Mouse (Mus musculus) ES-E14 (cell line): Measurements from ENCODE around the gene Znhit2. TPM values are rescaled to one million over a fixed set of nuclear protein-coding genes. Genes with fewer than 3 reads are reported as not detected.
A peak's percentile ranks its signal among the peaks of the same experiment; 100 is the strongest.

Experiments
- DNase-seq: peaks from one replicate; pipeline ENCODE4 v3.0.0-alpha.2; 2013; ENCODE audit warnings: low read depth, low spot score
- H3K27ac ChIP-seq: 2 replicates; pipeline ENCODE4 v1.5.1; 2012; ENCODE audit warnings: low read depth, mild to moderate bottlenecking, low read length, moderate library complexity, mixed read lengths; ENCODE audit not compliant: poor library complexity, insufficient read depth, severe bottlenecking
- H3K36me3 ChIP-seq: 2 replicates; pipeline ENCODE4 v1.6.1; 2012; ENCODE audit warnings: mild to moderate bottlenecking, low read length, moderate library complexity, mixed read lengths; ENCODE audit not compliant: control insufficient read depth, poor library complexity, insufficient read depth, severe bottlenecking
- H3K4me1 ChIP-seq, 2 experiments: fragments of 150-350 bp in 1 of 2; sonication (generic) in 1 of 2; 2 replicates each; pipeline ENCODE4 v1.6.1; 2012; ENCODE audit warnings: low read length in 2 of 2, mild to moderate bottlenecking in 1 of 2, mixed read lengths in 1 of 2; ENCODE audit not compliant: control insufficient read depth in 2 of 2, insufficient read depth in 2 of 2, poor library complexity in 1 of 2
- H3K4me3 ChIP-seq, 2 experiments: fragments of 150-350 bp in 1 of 2; sonication (generic) in 1 of 2; 2 replicates each; pipeline ENCODE4 v1.5.1; 2012; ENCODE audit warnings: low read length in 2 of 2, low read depth in 1 of 2, mild to moderate bottlenecking in 1 of 2, mixed read lengths in 1 of 2; ENCODE audit not compliant: insufficient read depth in 1 of 2, poor library complexity in 1 of 2, severe bottlenecking in 1 of 2
- H3K9ac ChIP-seq: 2 replicates; pipeline ENCODE4 v1.6.1; 2012; ENCODE audit warnings: low read depth, mild to moderate bottlenecking, low read length, mixed read lengths; ENCODE audit not compliant: poor library complexity, insufficient read depth, severe bottlenecking
- H3K9me3 ChIP-seq: fragments of 150-350 bp; sonication (generic); 2 replicates; pipeline ENCODE4 v1.6.1; 2012; ENCODE audit warnings: low read depth, mild to moderate bottlenecking, low read length; ENCODE audit not compliant: control insufficient read depth, insufficient read depth
- CHD2 ChIP-seq: IDR thresholded peaks from 2 replicates; pipeline ENCODE4 v1.6.1; 2014; ENCODE audit warnings: mild to moderate bottlenecking, low read depth, low read length, inconsistent platforms
- HCFC1 ChIP-seq: IDR thresholded peaks from 2 replicates; pipeline ENCODE4 v1.6.1; 2012; ENCODE audit warnings: low read length, inconsistent platforms, borderline replicate concordance; ENCODE audit not compliant: insufficient read depth
- MAFK ChIP-seq: IDR thresholded peaks from 2 replicates; pipeline ENCODE4 v1.6.1; 2014; ENCODE audit warnings: mild to moderate bottlenecking, low read depth, low read length, inconsistent platforms; ENCODE audit not compliant: insufficient read depth
- ZC3H11A ChIP-seq: IDR thresholded peaks from 2 replicates; pipeline ENCODE4 v1.6.1; 2012; ENCODE audit warnings: low read depth, mild to moderate bottlenecking, inconsistent platforms, low read length, borderline replicate concordance
- ZNF384 ChIP-seq: IDR thresholded peaks from 2 replicates; pipeline ENCODE4 v1.6.1; 2012; ENCODE audit warnings: low read depth, low read length, inconsistent platforms
- in situ Hi-C, 2 experiments: fragments of 600-800 bp; cut with MboI; formaldehyde crosslinking; loops; one replicate each; pipeline ENCODE4 v1.15.1; 2025; ENCODE audit warnings: low sequenced_read_pairs in 2 of 2, inconsistent platforms in 1 of 2; ENCODE audit not compliant: unreplicated experiment in 2 of 2
- total RNA-seq: library from RNA; depleted of rRNA; stranded (reverse); fragments of 300-350 nt; gene quantifications from 2 replicates; pipeline ENCODE4 v1.2.3, GENCODE M21; 2012

Znhit2 gene
- total RNA-seq, 1 experiment: 23.2 TPM

DNA sequence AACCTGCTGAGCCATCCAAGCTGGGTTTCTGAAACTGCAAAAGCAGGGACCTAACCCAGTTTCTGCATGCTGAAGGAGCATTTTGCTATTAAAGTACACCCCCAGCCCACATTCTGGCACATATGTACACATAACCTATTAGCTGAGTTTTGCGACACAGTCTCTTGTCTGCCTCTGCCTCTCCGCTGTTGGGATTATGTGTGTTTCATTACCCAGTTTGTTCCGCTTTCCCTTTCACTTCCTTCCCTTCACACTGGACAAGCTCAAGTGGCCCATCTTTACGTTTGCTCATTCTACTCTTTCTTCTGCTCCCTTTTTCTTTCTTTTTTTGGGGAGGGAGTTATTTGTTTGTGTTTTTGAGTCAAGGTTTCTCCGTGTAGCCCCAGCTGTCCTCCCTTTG is 12.9 kb downstream of the Znhit2 start:
- Histone ChIP-seq H3K9me3 (no peaks in the 10 kb centered on the region), H3K4me3 (no peak overlapping the region), H3K27ac (no peak overlapping the region), H3K9ac (no peak overlapping the region), H3K4me1 (peaks cover 1 to 6% of the 10 kb centered on the region in 2 experiments; a peak in 1 of 4 replicates), H3K36me3 (peaks cover 3% of the 10 kb centered on the region; the same call in 1 of the 2 replicates)
- no peak for DNase-seq
- in situ Hi-C loops: no loop called here
- TF ChIP-seq ZC3H11A (no peak), ZNF384 (no peak), HCFC1 (no peak), MAFK (no peak), CHD2 (no peak)

DNA sequence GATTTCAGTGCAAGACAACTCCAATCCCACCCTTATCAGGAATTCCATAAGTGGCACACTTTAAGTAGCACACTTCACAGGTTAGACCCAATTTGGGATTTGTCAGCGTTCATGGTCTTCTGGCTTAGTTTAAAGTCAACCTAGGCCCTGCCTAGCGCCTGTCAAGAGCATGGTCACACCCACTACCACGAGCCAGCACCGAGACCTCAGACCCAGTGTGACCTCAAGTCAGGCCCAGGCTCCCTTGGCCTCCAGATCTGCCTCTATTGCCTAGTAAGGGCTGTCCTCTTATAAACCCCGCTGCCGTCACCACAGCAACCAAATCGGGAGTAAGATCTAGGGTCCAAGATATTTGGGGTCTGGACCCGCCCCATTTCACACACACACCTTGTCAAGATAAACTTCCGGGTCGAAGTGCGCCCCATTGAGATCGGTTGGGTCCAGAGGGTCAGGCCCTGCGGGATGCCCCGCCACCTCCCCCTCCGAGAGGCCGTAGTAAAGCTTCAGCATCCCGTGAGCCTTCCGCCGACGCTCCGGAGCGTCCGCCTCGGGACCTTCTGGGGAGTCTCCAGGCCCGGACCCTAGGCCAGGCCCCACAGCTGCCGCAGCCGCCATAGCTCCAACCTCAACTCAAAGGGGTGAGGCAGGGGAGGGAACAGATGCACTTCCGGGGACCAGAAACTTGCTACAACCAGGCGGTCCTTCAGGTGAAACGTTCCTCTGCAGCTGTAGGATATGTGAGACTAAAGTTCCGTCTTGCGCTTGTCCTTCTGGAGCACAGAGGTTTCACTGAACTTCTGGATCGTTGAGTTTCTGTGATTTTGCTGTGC is 15.8 kb downstream of the Znhit2 start, which contains the start of gene Vps51:
TSS of gene Vps51 (minus strand) at position 668 of the 830 bp plus-strand sequence.
- TF ChIP-seq HCFC1 (peak; percentile 89), MAFK (no peak), CHD2 (peak; percentile 87), ZNF384 (peak; percentile 53; the same call in 1 of the 2 replicates)
- peak; percentile 91 for DNase-seq
- peaks cover 11% of the 10 kb centered on the region; the same call in 1 of the 2 replicates for H3K36me3 ChIP-seq
- peaks cover 1 to 2% of the 10 kb centered on the region in 2 experiments; a peak in 1 of 4 replicates for H3K4me1 ChIP-seq
- peak within 1 kb of the TSS; percentile 95 to 99 for H3K4me3 ChIP-seq
- no peaks in the 10 kb centered on the region for H3K9me3 ChIP-seq
- H3K9ac ChIP-seq: peak within 1 kb of the TSS; percentile 98
- in situ Hi-C loops: no loop called here
- peak within 1 kb of the TSS; percentile 93 for H3K27ac ChIP-seq

DNA sequence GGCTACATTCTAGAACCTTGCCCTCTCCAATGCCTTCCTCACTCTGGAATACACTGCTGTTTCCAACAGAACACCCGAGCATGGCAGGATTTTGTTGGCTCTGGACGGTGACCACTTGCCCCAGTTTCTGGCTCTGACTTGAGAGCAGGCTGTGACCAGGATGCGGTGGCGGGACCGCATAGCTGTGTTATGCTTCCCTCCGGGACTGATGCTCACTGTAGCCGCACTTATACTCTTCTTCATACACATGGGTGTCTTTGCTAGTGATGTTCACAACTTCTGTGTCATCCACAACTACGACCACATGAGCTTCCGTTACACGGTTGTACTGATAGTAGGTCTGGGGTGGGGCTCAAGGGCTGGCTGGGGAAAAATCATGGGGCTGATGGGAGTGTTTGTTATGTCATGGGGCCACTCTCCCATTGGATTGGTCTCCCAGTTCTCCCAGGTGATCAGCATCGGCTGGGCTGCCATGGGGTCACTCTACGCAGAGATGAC is 19.0 kb downstream of the Znhit2 start, which contains the start of gene Tmem262:
TSS of gene Tmem262 (plus strand) at position 51 of the 498 bp plus-strand sequence.
- in situ Hi-C loops: no loop called here
- H3K4me3 ChIP-seq: no peak within 1 kb of the TSS

DNA sequence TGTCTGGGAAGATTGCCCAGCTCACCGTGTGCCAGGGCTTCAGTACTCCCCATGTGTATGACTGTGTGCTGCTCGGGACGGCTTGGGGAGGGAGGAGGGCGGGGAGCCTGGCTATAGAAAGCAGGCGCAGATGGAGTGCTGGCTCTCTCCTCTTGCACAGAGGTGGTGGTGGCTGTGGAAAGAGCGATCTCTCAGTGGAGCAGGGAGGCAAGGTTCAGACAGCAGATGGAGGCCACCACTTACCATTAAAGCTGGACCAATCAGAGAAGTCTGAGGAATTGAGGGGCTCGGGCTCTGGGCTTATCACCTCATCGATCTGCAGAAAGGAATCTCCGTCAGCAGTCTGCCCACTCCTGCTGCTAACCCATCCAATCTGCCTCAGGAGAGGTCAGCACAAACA is 21.2 kb downstream of the Znhit2 start, which contains the start of gene Gm28374:
TSS of gene Gm28374 (minus strand) at position 101 of the 400 bp plus-strand sequence.
- in situ Hi-C loops: no loop called here
- H3K4me3 ChIP-seq: no peak within 1 kb of the TSS
- H3K36me3 ChIP-seq: peaks cover 32% of the 10 kb centered on the region

More for the DNA sequence above, 19.0 kb downstream of the Znhit2 start, which contains the start of gene Tmem262:
- Histone ChIP-seq H3K27ac (no peak within 1 kb of the TSS), H3K36me3 (peaks cover 18% of the 10 kb centered on the region), H3K4me1 (peaks cover 1 to 5% of the 10 kb centered on the region in 2 experiments; a peak in 1 of 4 replicates), H3K9ac (no peak within 1 kb of the TSS), H3K9me3 (no peaks in the 10 kb centered on the region)
- TF ChIP-seq ZNF384: no peak
- TF ChIP-seq MAFK: no peak
- TF ChIP-seq HCFC1: no peak
- no peak for TF ChIP-seq ZC3H11A
- TF ChIP-seq CHD2: no peak
- DNase-seq: no peak

More for the DNA sequence above, 21.2 kb downstream of the Znhit2 start, which contains the start of gene Gm28374:
- Histone ChIP-seq H3K27ac (no peak within 1 kb of the TSS), H3K9ac (no peak within 1 kb of the TSS), H3K9me3 (no peaks in the 10 kb centered on the region), H3K4me1 (peaks cover 5 to 9% of the 10 kb centered on the region in 2 experiments; a peak in 3 of 4 replicates)
- DNase-seq: no peak
- TF ChIP-seq HCFC1 (no peak), CHD2 (no peak), MAFK (no peak), ZC3H11A (no peak), ZNF384 (no peak)
